Mouse (Mus musculus): Measurements from ENCODE around the gene Gm6657. TPM values are rescaled to one million over a fixed set of nuclear protein-coding genes. Genes with fewer than 3 reads are reported as not detected.
A peak's percentile ranks its signal among the peaks of the same experiment; 100 is the strongest.

Gene Gm6657
- polyA plus RNA-seq, 1 experiment from 2014 or later = not detected

DNA sequence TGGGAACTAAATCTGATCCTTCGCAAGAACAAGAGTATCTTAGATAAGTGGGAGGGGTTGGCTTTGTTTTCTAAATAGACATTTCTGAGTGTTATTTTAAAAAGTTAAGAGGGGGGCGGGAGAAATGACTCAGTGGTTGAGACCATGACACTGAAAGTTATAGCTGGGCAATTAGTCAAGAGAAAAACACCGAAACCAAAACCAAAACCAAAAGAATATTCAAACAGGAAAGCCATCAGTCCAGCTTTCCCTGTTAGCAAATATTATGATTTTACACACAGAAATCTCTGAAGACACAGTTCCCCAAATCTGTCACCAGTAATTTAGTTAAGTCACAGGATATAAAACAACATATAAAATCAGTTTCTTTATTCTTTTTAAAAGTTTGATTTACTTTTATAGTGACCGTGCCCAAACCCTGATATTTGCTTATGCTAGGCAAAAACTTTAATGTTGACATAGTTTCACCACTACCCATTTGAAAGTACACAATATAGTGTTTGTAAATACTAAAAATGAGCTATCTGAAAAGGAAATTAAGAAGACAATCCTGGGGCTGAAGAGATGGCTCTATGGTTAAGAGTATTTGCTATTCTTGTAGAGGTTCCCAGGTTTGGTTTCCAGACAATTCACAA, 25.3 kb downstream of the Gm6657 start:
- H3K9me3 ChIP-seq = no peaks in the 10 kb centered on the region
- H3K4me2 ChIP-seq (replicated peaks) = no peak overlapping the region
- no peak overlapping the region for H3K27ac ChIP-seq
- no peak for ATAC-seq
- 69% methylated on average over 4 of the region's 4 CpGs for WGBS
- H3K27me3 ChIP-seq (replicated peaks) = no peaks in the 10 kb centered on the region
- H3K4me1 ChIP-seq (replicated peaks) = no peaks in the 10 kb centered on the region
- H3K36me3 ChIP-seq = no peaks in the 10 kb centered on the region
- no peak overlapping the region for H3K9ac ChIP-seq
- no peak overlapping the region for H3K4me3 ChIP-seq (replicated peaks)

DNA sequence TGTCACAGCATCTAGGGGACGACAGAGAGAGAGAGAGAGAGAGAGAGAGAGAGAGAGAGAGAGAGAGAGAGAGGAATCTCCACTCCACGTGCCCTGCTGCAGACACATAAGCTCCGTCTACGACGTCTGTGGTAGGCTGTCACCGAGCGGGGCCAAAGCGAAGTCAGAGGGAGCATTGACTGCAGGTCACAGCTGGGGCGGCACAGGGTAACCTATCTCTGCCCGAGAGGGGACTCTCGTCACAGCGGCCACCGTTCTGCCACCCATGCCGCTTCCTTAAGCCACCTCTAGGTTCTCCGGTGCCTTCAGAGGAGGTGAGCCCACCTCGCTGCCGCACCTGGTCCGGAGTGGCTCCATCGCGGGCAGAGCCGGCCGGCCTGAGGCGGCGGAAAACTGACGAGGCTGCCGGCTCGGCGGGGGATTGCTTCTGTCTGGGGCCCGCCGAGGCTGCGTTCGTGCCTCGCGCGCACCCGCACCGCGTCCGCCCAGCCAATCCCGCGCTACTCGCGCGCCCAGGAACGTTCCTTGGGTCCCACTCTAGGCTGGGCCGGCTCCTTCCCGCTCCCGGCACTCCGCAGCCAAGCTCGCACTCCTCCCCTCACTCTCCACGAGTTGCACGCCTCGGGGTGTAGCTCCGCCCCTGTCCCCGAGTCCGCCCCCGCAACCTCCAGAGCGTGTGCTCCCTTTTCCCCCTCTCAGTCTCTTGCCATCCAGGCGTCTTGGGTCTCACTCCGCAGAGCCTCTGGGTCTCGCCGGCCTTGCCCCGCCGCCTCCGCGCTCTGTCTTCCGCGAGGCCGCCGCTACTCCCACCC, 31.9 kb downstream of the Gm6657 start, which contains the start of gene Gphn:
Gphn (plus strand) TSS at position 673 of the 812 bp plus-strand sequence.
- peak; percentile 98 for ATAC-seq
- Histone ChIP-seq H3K27me3 (replicated peaks) (no peaks in the 10 kb centered on the region), H3K9me3 (no peaks in the 10 kb centered on the region), H3K4me1 (replicated peaks) (0 out of 2 replicates have a peak, but pooled peaks cover 2% of the 10 kb centered on the region), H3K4me2 (replicated peaks) (peak within 1 kb of the TSS; percentile 76), H3K27ac (peak within 1 kb of the TSS; percentile 100), H3K36me3 (no peaks in the 10 kb centered on the region), H3K4me3 (replicated peaks) (peak within 1 kb of the TSS; percentile 93), H3K9ac (peak within 1 kb of the TSS; percentile 86)
- WGBS = under 1% methylated on average over 70 of the region's 70 CpGs

DNA sequence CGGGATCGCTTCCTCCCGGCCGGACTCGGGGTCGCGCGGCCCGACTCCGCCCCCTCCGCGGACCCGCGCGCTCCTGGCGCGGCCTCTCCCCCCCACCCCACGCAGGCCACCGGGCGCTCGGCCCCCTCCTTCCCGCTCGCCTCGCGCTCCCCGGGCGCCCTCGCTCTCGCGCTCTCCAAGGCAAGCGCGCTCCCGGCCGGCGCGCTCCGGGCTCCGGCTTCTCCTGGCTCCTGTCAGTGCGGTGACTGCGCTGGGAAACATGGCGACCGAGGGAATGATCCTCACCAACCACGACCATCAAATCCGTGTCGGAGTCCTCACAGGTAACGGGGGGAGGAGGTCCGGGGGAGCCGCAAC, 32.5 kb downstream of the Gm6657 start:
- Histone ChIP-seq H3K4me2 (replicated peaks) (peak overlapping the region; percentile 76), H3K4me1 (replicated peaks) (0 out of 2 replicates have a peak, but pooled peaks cover 2% of the 10 kb centered on the region), H3K36me3 (no peaks in the 10 kb centered on the region), H3K9me3 (no peaks in the 10 kb centered on the region), H3K4me3 (replicated peaks) (peak overlapping the region; percentile 93), H3K27me3 (replicated peaks) (no peaks in the 10 kb centered on the region), H3K27ac (peak overlapping the region; percentile 100), H3K9ac (peak overlapping the region; percentile 86)
- ATAC-seq = peak; percentile 89
- WGBS = under 1% methylated on average over 47 of the region's 48 CpGs

GRCm38 (mm10) chr12:78227021-78227932, 33.2 kb downstream of the Gm6657 start:
- H3K4me3 ChIP-seq (replicated peaks) = peak overlapping the region; percentile 93
- ATAC-seq = peak; percentile 35
- WGBS = under 1% methylated on average over 53 of the region's 57 CpGs

DNA sequence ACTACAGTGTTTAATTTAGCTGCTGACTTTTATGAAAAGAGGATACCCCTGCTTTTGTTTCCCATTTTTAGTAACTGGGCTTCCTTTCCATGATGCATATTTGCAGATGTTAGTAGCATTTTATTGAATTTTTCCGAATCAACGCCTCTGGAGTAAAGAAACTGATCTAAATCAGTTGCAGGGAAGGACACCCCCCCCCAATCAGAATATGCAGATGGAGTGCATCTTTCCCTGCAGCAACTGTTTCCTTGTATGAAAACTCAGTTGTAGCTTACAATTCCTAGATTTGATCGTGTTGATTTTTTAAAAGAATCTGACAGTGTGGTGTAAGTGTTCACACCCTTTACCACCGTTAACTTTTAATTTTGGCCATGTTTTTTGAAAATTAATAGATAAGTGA, 34.1 kb downstream of the Gm6657 start:
- no peak for ATAC-seq
- peak overlapping the region; percentile 76 for H3K4me2 ChIP-seq (replicated peaks)
- H3K9me3 ChIP-seq = no peaks in the 10 kb centered on the region
- WGBS = 52% methylated on average over 4 of the region's 4 CpGs
- H3K27me3 ChIP-seq (replicated peaks) = no peaks in the 10 kb centered on the region
- H3K4me3 ChIP-seq (replicated peaks) = peak overlapping the region; percentile 93
- 0 out of 2 replicates have a peak, but pooled peaks cover 2% of the 10 kb centered on the region for H3K4me1 ChIP-seq (replicated peaks)
- no peak overlapping the region for H3K9ac ChIP-seq
- no peaks in the 10 kb centered on the region for H3K36me3 ChIP-seq
- H3K27ac ChIP-seq = no peak overlapping the region

More at GRCm38 (mm10) chr12:78227021-78227932, 33.2 kb downstream of the Gm6657 start:
- Histone ChIP-seq H3K4me1 (replicated peaks) (0 out of 2 replicates have a peak, but pooled peaks cover 2% of the 10 kb centered on the region), H3K27me3 (replicated peaks) (no peaks in the 10 kb centered on the region), H3K9me3 (no peaks in the 10 kb centered on the region), H3K9ac (peak overlapping the region; percentile 86), H3K27ac (peak overlapping the region; percentile 100), H3K36me3 (no peaks in the 10 kb centered on the region), H3K4me2 (replicated peaks) (peak overlapping the region; percentile 76)

DNA sequence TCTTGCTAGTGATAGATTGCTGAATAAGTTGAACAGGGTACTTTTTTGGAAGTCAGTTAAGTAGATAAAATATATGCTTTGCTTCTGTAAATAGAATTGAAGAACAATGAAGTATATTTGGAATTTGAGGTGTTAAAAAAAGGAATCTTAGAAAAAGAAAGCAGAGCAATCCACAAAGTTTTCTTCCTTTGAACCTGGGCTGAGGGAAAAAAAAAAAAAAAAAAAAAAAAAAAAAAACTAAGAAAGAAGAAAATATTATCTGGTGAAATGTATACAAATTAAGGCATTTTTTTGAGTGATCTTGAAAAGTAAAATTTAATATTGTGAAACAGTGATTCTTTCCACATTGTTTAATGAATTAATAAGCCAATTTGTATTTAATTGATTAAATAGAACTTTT, 38.5 kb downstream of the Gm6657 start:
- Histone ChIP-seq H3K27ac (no peak overlapping the region), H3K4me2 (replicated peaks) (no peak overlapping the region), H3K9ac (no peak overlapping the region), H3K4me3 (replicated peaks) (no peak overlapping the region), H3K9me3 (no peaks in the 10 kb centered on the region), H3K27me3 (replicated peaks) (no peaks in the 10 kb centered on the region), H3K4me1 (replicated peaks) (0 out of 2 replicates have a peak, but pooled peaks cover 2% of the 10 kb centered on the region), H3K36me3 (no peaks in the 10 kb centered on the region)
- no peak for ATAC-seq

DNA sequence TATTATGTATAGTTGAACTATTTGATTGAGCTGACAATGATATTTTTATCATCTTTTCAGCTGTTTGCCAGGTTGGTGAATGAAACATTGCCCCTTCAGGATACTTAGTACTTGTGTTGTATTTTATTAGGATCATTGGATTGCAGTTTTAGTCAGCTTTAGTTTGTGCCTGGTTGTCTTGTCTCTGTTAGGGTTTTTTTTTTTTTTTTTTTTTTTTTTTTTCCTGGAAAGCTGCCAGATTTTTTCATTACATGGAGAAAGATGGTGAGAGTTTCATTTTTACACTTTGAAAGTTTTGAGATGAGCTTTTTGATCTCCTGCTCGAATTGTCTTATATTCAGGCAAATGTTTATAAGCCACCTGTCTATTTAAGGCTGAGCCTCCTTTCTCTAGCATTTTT, 54.3 kb downstream of the Gm6657 start:
- Histone ChIP-seq H3K9ac (no peak overlapping the region), H3K4me1 (replicated peaks) (no peaks in the 10 kb centered on the region), H3K4me2 (replicated peaks) (no peak overlapping the region), H3K27me3 (replicated peaks) (no peaks in the 10 kb centered on the region), H3K9me3 (no peaks in the 10 kb centered on the region), H3K4me3 (replicated peaks) (no peak overlapping the region), H3K36me3 (no peaks in the 10 kb centered on the region), H3K27ac (no peak overlapping the region)
- WGBS = 50% methylated on average over 1 of the region's 1 CpGs
- no peak for ATAC-seq

- ATAC-seq = no peak
Measured at GRCm38 (mm10) chr12:78249151-78249550, 55.1 kb downstream of the Gm6657 start.

More at GRCm38 (mm10) chr12:78249151-78249550, 55.1 kb downstream of the Gm6657 start:
- H3K9me3 ChIP-seq = no peaks in the 10 kb centered on the region
- no peaks in the 10 kb centered on the region for H3K4me1 ChIP-seq (replicated peaks)
- no peak overlapping the region for H3K27ac ChIP-seq
- H3K9ac ChIP-seq = no peak overlapping the region
- no peak overlapping the region for H3K4me3 ChIP-seq (replicated peaks)
- H3K4me2 ChIP-seq (replicated peaks) = no peak overlapping the region
- H3K27me3 ChIP-seq (replicated peaks) = no peaks in the 10 kb centered on the region
- no peaks in the 10 kb centered on the region for H3K36me3 ChIP-seq

Other genes starting within 250 kb of the Gm6657 start
- gene Gphn, start 32.1 kb downstream of the Gm6657 start, polyA plus RNA-seq (2015; fragmentation: Nextera tagmentation; extraction: Ambion mirVana) = 15.3 and 18.6 TPM in 2 replicates